Comparison of ENCODE assay signal across 11 mouse cellular contexts in genomic region chr8:126634541-126635048, GRCm38 (mm10). TPM values are rescaled to one million over a fixed set of nuclear protein-coding genes. Genes with fewer than 3 reads are reported as not detected.
DNase-seq lines count a peak whose midpoint lies in the region; ATAC-seq and TF ChIP-seq lines count a peak whose summit lies in the region.
"Had no signal": no experiment of that assay in that cellular context is flagged by ENCODE, and none has a peak within 500 bp of the region (broad histone marks: within the 10 kb centered on the region; RNA-seq: fewer than 3 reads in every experiment).

No protein-coding gene starts in this region.

- TF ChIP-seq EP300 in heart, postnatal 0 days (IDR thresholded peaks at IDR 0.05; ENCODE audit: low read depth): no peak

- H3K4me1 ChIP-seq in embryonic facial prominence, embryonic 13.5 days: peaks cover 15% of the 10 kb centered on the region; the same call in 1 of the 2 replicates
- 0 out of 2 replicates have a peak, but pooled peaks cover 6% of the 10 kb centered on the region for H3K4me1 ChIP-seq in embryonic facial prominence, embryonic 10.5 days
- 0 out of 2 replicates have a peak, but pooled peaks cover 6% of the 10 kb centered on the region for H3K4me1 ChIP-seq in kidney, embryonic 16.5 days (ENCODE audit: insufficient read depth, low read length)
- H3K4me1 ChIP-seq in heart, postnatal 0 days (ENCODE audit: control insufficient read depth, insufficient read depth): no peaks in the 10 kb centered on the region
- H3K4me1 ChIP-seq in small intestine, adult 2 months (ENCODE audit: control insufficient read depth, insufficient read depth, insufficient read length, low read length): no peaks in the 10 kb centered on the region
- H3K4me1 ChIP-seq in liver, embryonic 12.5 days: no peaks in the 10 kb centered on the region
- H3K4me1 ChIP-seq: limb, embryonic 12.5 days had no signal

- no peaks in the 10 kb centered on the region for H3K27me3 ChIP-seq in embryonic facial prominence, embryonic 13.5 days
- no peaks in the 10 kb centered on the region for H3K27me3 ChIP-seq in embryonic facial prominence, embryonic 10.5 days (replicated peaks; ENCODE audit: low read depth, poor library complexity, severe bottlenecking)
- H3K27me3 ChIP-seq in kidney, embryonic 16.5 days (ENCODE audit: insufficient read depth, low read length): no peaks in the 10 kb centered on the region
- H3K27me3 ChIP-seq in heart, postnatal 0 days (ENCODE audit: control insufficient read depth, insufficient read depth, low read length): no peaks in the 10 kb centered on the region
- no peaks in the 10 kb centered on the region for H3K27me3 ChIP-seq in small intestine, adult 2 months (ENCODE audit: control insufficient read depth, insufficient read depth, low read length)
- peaks cover 3% of the 10 kb centered on the region for H3K27me3 ChIP-seq in liver, embryonic 12.5 days (replicated peaks)
- H3K27me3 ChIP-seq: limb, embryonic 12.5 days had no signal

- no peak for DNase-seq in embryonic facial prominence, embryonic 10.5 days (ENCODE audit: low spot score)
- no peak for DNase-seq in kidney, postnatal 10 days
- DNase-seq in heart, postnatal 0 days (ENCODE audit: low spot score): no peak
- DNase-seq in thymus, postnatal 14 days: no peak
- DNase-seq: right cerebral cortex, adult 18-20 months had no signal

- no peak for ATAC-seq in embryonic facial prominence, embryonic 13.5 days (ENCODE audit: insufficient number of reproducible peaks, insufficient read depth, low FRiP score, low TSS enrichment, low read depth)
- ATAC-seq in kidney, embryonic 16.5 days (ENCODE audit: low FRiP score, low TSS enrichment): no peak
- no peak for ATAC-seq in heart, postnatal 0 days (ENCODE audit: insufficient read depth, low read depth)
- no peak for ATAC-seq in liver, embryonic 12.5 days
- ATAC-seq: hindbrain, postnatal 0 days had no signal

- H3K27ac ChIP-seq in embryonic facial prominence, embryonic 13.5 days: peak overlapping the region; percentile 58; the same call in 1 of the 2 replicates
- H3K27ac ChIP-seq in embryonic facial prominence, embryonic 10.5 days (replicated peaks): no peak overlapping the region
- H3K27ac ChIP-seq in kidney, embryonic 16.5 days (ENCODE audit: low read length): peak overlapping the region; percentile 56
- H3K27ac ChIP-seq in heart, postnatal 0 days (ENCODE audit: low read depth): 0 out of 2 replicates have a peak overlapping the region, but pooled peaks have one; percentile 11
- H3K27ac ChIP-seq in small intestine, adult 2 months (ENCODE audit: insufficient read depth, low read depth, low read length): peak overlapping the region; percentile 20; the same call in 1 of the 2 replicates
- H3K27ac ChIP-seq in liver, embryonic 12.5 days: no peak overlapping the region
- H3K27ac ChIP-seq: hindbrain, postnatal 0 days; limb, embryonic 12.5 days had no signal

- no peak overlapping the region for H3K4me3 ChIP-seq in embryonic facial prominence, embryonic 13.5 days
- H3K4me3 ChIP-seq in embryonic facial prominence, embryonic 10.5 days: no peak overlapping the region
- H3K4me3 ChIP-seq in kidney, embryonic 16.5 days (ENCODE audit: low read length): no peak overlapping the region
- H3K4me3 ChIP-seq in heart, postnatal 0 days (ENCODE audit: low read depth, low read length): no peak overlapping the region
- no peak overlapping the region for H3K4me3 ChIP-seq in small intestine, adult 2 months (ENCODE audit: low read depth, low read length)
- H3K4me3 ChIP-seq in liver, embryonic 12.5 days: no peak overlapping the region
- H3K4me3 ChIP-seq: limb, embryonic 12.5 days had no signal

- TF ChIP-seq CTCF in heart, postnatal 0 days (IDR thresholded peaks at IDR 0.05; ENCODE audit: low read depth): no peak
- no peak for TF ChIP-seq CTCF in small intestine, adult 2 months (IDR thresholded peaks at IDR 0.05; ENCODE audit: extremely low read depth, insufficient read length, insufficient replicate concordance, low read depth, low read length)

- no peak for TF ChIP-seq POLR2A in small intestine, adult 2 months (IDR thresholded peaks at IDR 0.05; ENCODE audit: low read depth, low read length)

- WGBS in embryonic facial prominence, embryonic 13.5 days: 60% methylated on average over 6 of the region's 6 CpGs
- 69% methylated on average over 6 of the region's 6 CpGs for WGBS in embryonic facial prominence, embryonic 10.5 days
- WGBS in kidney, embryonic 16.5 days: 56% methylated on average over 6 of the region's 6 CpGs
- 52% methylated on average over 6 of the region's 6 CpGs for WGBS in heart, postnatal 0 days
- WGBS in small intestine, adult 2 months: 63% methylated on average over 6 of the region's 6 CpGs
- 60% methylated on average over 6 of the region's 6 CpGs for WGBS in liver, embryonic 12.5 days (ENCODE audit: insufficient replicate concordance)

- no peak overlapping the region for H3K4me2 ChIP-seq in embryonic facial prominence, embryonic 13.5 days
- H3K4me2 ChIP-seq in kidney, embryonic 16.5 days (replicated peaks; ENCODE audit: low read depth, low read length): no peak overlapping the region
- H3K4me2 ChIP-seq in heart, postnatal 0 days (ENCODE audit: low read depth, low read length): no peak overlapping the region
- no peak overlapping the region for H3K4me2 ChIP-seq in liver, embryonic 12.5 days
- H3K4me2 ChIP-seq: limb, embryonic 12.5 days had no signal

- peaks cover 14% of the 10 kb centered on the region for H3K9me3 ChIP-seq in embryonic facial prominence, embryonic 13.5 days
- H3K9me3 ChIP-seq in embryonic facial prominence, embryonic 10.5 days: peaks cover 19% of the 10 kb centered on the region
- peaks cover 13% of the 10 kb centered on the region for H3K9me3 ChIP-seq in kidney, embryonic 16.5 days (ENCODE audit: low read length)
- H3K9me3 ChIP-seq in heart, postnatal 0 days (replicated peaks; ENCODE audit: control insufficient read depth, low read length): 0 out of 2 replicates have a peak, but pooled peaks cover 3% of the 10 kb centered on the region
- H3K9me3 ChIP-seq in liver, embryonic 12.5 days (replicated peaks): peaks cover 16% of the 10 kb centered on the region

- H3K9ac ChIP-seq in embryonic facial prominence, embryonic 13.5 days: no peak overlapping the region
- no peak overlapping the region; the same call in 1 of the 2 replicates for H3K9ac ChIP-seq in kidney, embryonic 16.5 days (replicated peaks; ENCODE audit: low read length)
- H3K9ac ChIP-seq in heart, postnatal 0 days (replicated peaks; ENCODE audit: low read depth, low read length): no peak overlapping the region
- no peak overlapping the region for H3K9ac ChIP-seq in liver, embryonic 12.5 days

- no peaks in the 10 kb centered on the region for H3K36me3 ChIP-seq in embryonic facial prominence, embryonic 13.5 days
- H3K36me3 ChIP-seq in embryonic facial prominence, embryonic 10.5 days (replicated peaks): no peaks in the 10 kb centered on the region
- no peaks in the 10 kb centered on the region for H3K36me3 ChIP-seq in kidney, embryonic 16.5 days (ENCODE audit: insufficient read depth, low read length)
- H3K36me3 ChIP-seq in heart, postnatal 0 days (replicated peaks; ENCODE audit: control insufficient read depth, insufficient read depth, low read length): no peaks in the 10 kb centered on the region
- no peaks in the 10 kb centered on the region for H3K36me3 ChIP-seq in small intestine, adult 2 months (ENCODE audit: control insufficient read depth, insufficient read depth, low read length)
- no peaks in the 10 kb centered on the region for H3K36me3 ChIP-seq in liver, embryonic 12.5 days
- H3K36me3 ChIP-seq: limb, embryonic 12.5 days had no signal

RNA-seq across cellular contexts. Expression of gene Irf2bp2, which starts 40.8 kb away (rescaled TPM):
- polyA plus RNA-seq in embryonic facial prominence, embryonic 13.5 days (2015; fragmentation: Nextera tagmentation; extraction: Ambion mirVana): 11.1 and 13.5 TPM in 2 replicates
- polyA plus RNA-seq in embryonic facial prominence, embryonic 10.5 days (2016; fragmentation: Nextera tagmentation; extraction: Ambion mirVana): 4.5 and 5.4 TPM in 2 replicates
- 11.5 and 12.1 TPM in 2 replicates for polyA plus RNA-seq in kidney, embryonic 16.5 days (2015; fragmentation: Nextera tagmentation; extraction: Ambion mirVana)
- 132 and 175 TPM in 2 replicates for total RNA-seq in heart, postnatal 0 days (2014; rRNA removed; ENCODE audit: low replicate concordance)
- polyA plus RNA-seq in heart, postnatal 0 days (2015; fragmentation: Nextera tagmentation; extraction: Ambion mirVana): 9.6 and 9.8 TPM in 2 replicates
- polyA plus RNA-seq in small intestine, adult 2 months (2012; rRNA removed): 50.5 and 91.6 TPM in 2 replicates
- polyA plus RNA-seq in liver, embryonic 12.5 days (2016; fragmentation: Nextera tagmentation; extraction: Ambion mirVana): 5.5 and 5.6 TPM in 2 replicates

Comparison
In these comparisons a context has a peak if more than half of its experiments do, and no peak if none do; other contexts are left out.
1. H3K27ac ChIP-seq: peak in embryonic facial prominence, embryonic 13.5 days (single experiment), kidney, embryonic 16.5 days (single experiment), heart, postnatal 0 days (single experiment) and small intestine, adult 2 months (single experiment); none in embryonic facial prominence, embryonic 10.5 days (single experiment) and liver, embryonic 12.5 days (single experiment).